Mouse (Mus musculus) fat pad, adult 2 months (tissue): ENCODE measurements around the gene Mov10.
"Not testable (repeated sequence)": the region's sequence is repeated elsewhere in the genome, so short reads cannot be mapped to it uniquely, and the experiment has no call there.

Experiments used
- DNase-seq: peaks from one replicate; pipeline ENCODE4 v3.0.0-alpha.2; 2011; ENCODE audit warnings: low read depth, low spot score; ENCODE audit errors: extremely low read depth

The Mov10 gene

DNA sequence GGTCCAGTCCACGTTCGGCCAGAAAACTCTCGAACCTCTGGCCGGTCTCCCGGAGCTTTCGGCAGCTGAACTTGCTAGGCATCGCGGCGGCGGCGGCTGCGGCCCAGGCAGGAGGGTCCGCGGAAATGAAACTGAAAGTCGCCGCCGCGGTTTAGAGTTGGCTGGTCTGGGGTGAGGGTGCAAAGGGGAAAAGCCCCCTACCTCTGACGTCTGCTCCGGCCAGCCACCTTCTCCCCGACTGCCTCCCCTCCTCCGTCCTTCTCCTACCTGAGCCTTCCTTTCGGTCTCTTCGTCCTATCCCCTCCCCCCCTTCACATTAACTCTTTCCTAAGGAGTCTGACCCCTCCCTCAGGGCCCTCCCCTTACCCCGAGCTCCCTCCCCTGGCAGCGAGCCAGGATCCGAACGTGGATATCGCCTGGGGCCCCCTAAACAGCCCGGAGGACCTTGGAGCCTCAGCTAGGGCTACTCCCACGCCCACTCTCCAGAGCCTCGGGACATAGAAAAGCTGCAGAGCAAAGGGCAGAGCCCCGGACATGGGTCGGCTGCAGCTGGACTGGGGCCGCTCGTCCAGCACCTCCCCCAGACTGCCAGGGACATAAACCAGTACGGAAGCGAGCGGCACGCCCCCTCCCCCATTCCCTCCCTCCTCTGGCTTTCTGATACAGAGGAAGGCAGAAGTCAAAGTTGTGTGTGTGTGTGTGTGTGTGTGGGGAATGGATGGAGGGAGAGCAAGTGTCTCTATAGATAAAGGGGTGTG, at the start of gene Mov10:
Mov10 (minus strand) TSS at position 573 of the 758 bp plus-strand sequence.
- no peak for DNase-seq

DNA sequence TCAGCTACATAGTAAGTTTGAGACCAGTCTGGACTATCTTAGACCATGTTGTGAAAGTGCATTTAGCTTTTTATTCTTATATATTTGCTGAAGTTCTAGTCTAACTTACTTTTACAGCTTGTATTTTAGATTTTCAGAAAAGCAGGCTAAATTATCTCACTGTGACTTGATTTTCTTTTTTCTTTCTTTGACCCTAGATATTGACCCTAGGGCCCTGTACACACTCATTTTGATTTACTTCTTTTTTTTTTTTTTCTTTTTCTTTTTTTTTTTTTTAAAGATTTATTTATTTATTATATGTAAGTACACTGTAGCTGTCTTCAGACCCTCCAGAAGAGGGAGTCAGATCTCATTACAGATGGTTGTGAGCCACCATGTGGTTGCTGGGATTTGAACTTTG, 48.3 kb upstream of the Mov10 start:
- not testable (repeated sequence) for DNase-seq

DNA sequence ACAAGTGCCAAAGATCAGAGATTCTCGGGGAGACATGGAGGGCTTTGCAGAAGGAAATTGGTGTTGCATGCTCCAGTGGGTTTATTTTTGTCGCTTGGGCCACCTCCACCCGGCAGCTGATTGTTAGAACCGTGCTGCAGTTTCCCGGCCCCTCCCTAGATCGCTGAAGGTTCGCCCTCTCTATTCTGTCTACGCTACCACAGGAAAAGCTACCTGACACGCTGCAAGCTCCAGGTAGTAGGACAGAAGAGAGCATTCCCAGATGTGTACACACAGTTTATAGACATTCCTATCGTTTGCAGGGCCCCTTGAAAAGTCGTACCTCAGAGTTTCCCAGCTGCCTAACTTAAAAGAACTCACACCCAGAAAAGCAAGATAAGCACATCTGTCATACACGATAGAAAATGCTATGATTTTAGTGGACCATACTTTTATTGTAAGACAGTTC, 47.0 kb upstream of the Mov10 start:
- DNase-seq: no peak

DNA sequence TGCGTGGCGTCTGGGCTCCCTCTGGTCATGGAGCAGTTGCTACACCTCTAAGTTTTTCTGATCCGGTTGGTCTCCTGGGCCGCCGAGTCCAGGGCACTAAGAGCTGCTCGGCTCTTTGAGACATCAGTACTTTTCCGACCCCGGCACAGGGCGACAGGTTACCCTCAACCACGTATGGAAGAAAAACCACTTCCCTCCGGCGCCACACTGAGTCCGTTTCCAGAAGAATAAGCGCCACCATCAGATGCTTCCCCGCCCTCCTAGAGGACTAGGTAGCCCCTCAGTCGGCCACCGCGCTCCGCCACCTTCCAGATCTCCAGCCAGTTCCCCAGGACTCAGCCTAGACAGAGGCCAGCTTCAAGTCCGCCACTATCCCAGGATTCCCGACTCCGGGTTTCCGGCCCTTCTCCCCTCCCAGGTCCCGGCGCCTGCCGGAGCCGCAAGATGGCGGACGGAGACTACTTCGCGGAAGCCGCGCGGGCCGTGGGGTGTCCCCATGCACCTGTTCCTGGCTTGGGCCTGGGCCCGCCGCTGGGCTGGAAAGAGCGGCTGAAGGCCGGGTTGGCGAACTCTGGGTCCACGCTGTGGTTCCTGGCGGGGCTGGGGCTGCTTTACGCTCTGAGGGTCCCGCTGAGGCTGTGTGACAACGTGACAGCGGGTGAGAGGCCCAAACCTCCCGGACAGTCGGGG, 46.4 kb upstream of the Mov10 start:
- peak; percentile 45 for DNase-seq

DNA sequence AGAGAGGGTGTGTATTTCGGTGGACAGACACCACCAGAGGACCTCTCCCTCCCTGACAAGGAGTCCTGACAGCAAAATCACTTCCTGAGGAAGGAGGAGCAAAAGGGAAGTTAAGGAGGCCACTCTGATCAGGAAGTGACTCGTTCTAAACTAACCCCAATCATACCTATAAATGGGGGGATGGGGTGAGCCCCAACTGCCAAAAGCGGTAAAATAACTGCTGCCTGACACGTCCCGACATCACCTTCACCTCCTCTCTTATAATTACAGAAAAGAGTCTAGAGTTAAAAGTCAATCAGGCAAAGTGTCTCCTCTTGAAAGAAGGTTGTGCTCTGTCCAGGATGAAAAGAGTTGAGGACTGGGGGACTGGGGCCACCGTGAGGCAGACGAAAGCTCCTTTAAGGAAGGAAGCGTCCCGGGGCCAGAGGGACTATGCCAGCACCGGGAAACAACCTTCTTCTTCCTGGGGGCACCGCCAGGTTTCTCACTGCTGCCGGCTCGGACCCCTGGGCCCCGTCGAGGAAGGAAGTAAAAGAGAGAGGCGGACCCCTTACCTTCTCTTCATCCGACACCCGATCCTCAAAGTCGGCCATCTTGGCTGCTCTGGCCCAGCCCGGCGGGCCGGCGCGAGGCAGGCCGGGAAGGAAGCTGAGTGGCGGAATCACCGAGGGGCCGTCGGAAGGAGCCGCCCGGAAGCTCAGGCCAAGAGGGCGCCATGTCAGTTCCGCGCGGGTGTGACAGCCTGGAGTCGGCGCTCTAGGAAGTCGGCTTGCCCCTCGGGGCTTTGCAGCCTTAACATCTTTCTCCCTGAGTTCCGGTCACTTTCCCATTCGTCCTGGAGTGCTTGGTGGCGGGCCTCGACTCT, 45.7 kb upstream of the Mov10 start, which contains the start of the genes St7l and Capza1:
St7l (plus strand) TSS at position 220 of the 865 bp plus-strand sequence.
Capza1 (minus strand) TSS at position 720 of the 865 bp plus-strand sequence.
- peak; percentile 19 for DNase-seq

DNA sequence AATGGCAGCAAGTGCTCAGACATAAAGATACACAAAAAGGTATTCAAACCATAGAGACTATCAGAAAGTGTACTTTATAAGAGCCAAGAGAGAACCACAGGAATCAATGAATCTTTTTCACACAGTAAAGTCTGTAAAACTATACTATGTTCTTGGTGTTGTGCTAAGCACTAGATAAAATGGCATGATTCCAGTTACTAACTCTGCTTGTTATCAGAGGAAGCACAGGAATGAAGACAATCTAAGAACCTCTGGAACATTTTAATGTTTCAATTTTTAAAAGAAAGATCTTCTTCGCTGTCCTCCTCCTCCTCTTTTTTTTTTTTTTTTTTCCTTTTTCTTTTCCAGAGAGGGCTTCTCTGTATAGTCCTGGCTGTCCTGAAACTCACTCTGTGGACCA, 40.2 kb upstream of the Mov10 start:
- no peak for DNase-seq

DNA sequence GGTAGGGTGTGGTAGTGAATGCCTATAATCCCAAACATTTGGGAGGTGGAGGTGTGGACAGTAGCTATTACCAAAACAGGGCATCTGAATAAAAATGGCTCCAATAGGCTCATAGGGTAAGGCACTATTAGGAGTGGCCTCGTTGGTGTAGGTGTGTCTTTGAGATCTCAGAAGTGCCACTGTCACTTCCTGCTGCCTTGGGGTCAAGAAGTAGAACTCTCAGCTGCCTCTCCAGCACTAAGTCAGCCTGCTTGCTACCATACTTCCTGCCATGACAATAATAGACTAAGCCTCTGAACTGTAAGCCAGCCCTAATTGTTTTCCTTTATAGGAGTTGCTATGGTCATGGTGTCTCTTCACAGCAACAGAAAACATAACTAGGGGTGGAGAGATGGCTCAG, 37.7 kb upstream of the Mov10 start:
- no peak for DNase-seq

DNA sequence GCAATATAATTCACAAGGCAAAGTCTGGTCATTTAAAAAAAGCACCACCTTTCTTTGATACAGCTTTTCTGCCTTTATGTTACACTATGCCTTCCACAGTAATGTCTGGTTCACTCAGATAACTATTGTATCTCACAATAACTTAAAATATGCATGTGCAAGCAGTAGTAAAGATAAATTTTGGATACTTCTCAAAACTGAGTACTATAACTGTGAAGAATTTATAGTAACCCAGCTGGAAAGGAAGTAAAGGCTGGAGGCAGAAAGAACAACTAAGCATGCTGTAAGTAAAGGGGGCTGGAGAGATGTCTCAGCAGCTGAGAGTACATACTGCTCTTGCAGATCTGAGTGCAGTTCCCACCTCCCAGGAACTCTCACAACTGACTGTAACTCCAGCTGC, 36.5 kb upstream of the Mov10 start:
- no peak for DNase-seq

DNA sequence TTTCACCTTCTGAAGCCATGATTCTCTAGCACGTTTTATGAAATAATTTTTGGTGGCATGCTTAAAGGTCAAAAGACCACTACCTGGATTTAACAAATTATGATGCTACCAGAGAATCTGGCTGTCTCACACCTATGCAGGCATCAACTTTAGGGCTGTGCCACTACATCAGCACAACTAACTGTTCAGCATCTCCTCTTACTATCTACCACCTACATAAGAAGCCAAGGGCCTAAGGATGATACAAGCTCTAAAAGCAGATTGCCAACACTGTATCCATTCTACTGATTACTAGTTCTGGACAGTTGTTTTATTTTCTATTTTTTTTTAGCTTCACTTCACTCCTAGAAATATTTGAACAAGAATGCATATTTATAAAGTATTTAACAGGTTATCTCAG, 36.1 kb upstream of the Mov10 start:
- no peak for DNase-seq

DNA sequence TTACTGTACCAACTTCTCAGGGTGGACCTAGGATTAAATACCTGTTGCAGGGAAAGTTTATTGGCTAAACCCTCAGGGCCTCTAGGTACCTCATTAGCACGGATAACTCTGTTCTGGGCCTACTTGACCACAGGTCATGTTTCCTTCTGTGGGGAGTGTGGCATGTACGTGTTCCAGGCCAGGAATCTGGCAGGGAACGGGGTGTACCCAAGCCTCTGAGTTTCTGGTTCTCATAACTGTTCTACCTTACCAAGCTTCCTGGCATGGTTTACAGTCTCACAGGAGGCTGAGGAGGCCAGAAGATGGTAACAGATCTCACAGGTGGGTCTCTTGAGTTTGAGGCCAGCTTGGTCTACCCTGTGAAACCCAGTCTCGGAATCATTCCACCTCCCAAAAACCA, 28.2 kb upstream of the Mov10 start:
- DNase-seq: no peak

DNA sequence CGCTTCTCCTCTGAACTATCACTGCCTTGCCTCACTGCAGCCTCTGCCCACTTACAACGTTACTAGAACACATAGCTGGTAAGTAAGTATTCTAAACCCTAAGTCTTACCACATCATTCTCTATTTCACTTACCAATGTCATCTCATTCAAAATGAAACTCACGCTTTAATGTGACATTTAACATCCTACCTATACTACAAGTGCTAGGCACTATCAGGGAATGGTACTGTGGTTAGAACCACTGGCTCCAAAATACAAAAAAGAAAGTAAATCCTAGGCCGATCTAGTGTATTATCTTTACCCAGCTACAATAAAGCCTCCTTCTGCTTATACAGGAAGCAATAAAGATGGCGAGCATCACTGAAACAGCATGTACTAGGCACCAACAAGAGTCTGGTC, 22.7 kb upstream of the Mov10 start:
- DNase-seq: no peak

DNA sequence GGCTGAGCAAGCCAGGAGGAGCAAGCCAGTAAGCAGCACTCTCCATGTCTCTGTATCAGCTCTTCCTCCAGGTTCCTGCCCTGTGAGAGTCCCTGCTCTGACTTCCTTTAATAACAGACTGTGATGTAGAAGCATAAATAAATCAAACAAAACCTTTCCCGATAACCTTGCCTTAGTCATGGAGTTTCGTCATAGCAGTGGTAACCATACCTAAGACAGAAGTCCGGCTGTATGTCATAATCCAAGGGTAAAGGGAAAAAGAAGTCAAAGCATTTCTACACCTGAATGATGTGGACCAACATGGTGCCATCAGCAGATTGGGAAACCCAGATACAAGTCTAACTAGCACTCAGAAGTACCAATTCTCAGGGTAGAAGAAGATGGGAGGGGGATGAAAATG, 17.4 kb upstream of the Mov10 start:
- DNase-seq: no peak

DNA sequence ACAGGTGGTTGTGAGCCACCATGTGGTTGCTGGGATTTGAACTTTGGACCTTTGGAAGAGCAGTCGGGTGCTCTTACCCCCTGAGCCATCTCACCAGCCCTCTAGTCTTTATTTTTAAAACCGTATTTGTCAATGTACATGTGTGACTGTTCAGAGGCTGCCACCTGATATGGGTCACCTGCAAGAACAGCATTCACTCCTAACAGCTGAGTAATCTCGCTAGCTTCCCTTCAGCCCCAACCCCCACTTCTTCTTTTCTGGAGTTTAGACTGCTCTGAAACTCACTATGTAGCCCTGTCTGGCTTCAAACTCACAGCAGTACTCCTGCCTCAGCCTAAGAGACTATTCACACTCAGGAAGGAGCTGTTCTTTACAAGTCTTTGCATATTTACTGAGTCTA, 4.0 kb upstream of the Mov10 start:
- DNase-seq: no peak

DNA sequence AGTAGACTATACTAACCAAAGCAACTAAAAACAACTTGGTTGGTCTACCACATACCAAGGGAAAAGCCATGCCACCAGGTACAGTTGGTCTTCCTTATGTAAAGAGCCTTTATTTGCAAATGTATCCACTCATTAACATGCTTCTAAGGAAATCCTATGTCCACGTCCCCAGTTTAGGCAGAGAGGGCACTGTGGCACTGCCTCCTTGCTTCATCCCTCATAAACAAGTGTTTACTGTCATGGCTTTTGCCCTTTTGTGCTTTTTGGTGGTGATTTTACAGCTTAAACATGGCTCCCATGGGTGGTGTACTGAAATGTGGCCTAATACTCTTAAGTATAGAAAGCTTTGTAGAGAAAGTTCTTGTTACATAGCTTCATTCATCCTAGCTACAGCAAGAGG, 2.1 kb upstream of the Mov10 start:
- DNase-seq: no peak

DNA sequence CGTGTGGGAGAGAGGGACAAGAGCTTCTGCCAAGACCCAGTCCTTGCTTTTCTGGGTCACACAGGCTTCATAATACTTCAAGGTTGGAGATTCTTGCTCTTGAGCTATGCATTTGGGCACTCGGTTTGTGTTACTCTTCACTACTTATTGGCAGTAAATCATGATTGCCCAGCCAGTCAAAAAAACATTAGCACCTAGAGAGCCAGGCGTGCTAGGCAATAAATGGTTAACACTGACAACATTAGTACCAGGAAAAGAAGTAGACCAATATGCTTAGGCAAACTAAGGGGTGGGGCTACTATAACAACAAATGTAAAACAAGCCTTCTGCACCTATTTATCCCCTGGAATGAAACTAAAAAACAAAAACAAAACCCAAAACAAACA, 379 bp upstream of the Mov10 start:
- no peak for DNase-seq

DNA sequence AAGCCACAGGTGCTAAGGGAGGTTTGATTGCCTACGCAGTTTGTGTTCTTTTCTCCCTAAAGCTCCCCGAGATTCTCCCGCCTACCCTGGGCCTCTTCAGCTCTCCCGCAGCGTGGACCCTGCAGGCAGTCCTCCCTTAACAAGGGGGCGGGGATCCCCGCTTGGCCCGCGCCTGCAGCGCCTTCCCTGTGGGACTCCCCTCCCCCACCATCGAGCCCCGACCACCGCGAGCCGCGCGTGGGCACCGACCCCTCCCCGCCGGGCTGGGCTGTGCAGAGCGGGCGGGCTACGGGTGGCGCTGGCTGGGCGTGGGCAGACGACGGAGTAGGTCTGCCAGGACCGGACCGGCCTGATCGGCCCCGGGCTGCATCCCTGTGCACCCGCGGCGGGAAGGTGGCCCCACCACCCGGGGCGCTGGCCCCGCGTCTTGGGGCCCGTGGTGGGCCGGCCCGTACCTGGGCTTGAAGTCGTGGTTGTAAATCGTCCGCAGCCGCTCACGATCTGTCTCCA, 827 bp downstream of the Mov10 start:
- no peak for DNase-seq

DNA sequence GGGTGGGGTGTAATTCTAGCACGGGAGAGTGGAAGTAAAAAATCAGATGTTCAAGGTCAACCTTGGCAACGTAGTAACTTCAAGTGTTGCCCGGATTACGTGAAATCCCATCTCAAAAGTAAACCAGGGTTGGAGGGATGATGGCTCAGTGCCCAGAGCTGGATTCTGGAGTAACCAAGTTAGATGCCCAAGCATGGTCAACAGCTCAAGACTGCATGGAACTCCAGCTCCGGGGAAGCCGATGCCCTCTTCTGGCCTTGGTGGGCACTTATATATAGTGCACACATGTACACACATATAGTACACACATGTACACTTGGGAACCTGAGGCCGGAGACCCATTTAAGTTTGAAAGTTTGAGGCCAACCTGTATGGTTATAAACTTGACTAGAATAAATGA, 2.2 kb downstream of the Mov10 start:
- DNase-seq: no peak

DNA sequence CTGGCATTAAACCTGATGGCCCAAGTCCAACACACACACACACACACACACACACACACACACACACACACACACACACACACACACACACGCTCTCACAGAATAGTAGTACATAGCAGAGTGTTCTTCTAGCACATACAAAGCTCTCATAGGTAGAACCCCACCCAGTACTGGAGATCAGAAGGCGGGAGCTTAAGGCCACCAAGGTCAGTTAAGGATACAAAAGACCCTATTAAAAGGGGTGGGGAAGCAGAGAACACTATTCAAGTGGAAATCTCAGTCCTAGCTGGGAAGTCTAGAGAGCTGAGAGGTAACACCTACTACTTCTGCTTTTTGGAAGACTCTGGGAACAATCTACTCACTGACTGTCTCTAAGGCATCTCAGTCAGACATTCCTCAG, 3.0 kb downstream of the Mov10 start:
- no peak for DNase-seq

DNA sequence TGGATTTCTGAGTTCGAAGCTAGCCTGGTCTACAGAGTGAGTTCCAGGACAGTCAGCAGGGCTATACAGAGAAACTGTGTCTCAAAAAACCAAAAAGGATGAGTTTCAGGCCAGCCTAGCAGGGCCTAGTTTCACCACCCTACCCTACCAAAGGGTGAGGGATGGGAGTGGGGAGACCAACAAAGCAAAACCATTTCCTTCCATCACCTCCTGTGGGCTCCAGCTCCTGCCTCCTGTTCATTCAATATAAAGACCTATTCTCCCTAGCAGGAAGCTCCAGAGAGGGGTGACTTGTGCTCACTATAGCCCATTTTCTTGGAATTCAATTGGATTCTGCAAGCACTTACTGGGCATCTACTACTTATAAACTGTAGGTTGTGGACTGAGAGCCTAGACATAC, 3.6 kb downstream of the Mov10 start:
- no peak for DNase-seq

DNA sequence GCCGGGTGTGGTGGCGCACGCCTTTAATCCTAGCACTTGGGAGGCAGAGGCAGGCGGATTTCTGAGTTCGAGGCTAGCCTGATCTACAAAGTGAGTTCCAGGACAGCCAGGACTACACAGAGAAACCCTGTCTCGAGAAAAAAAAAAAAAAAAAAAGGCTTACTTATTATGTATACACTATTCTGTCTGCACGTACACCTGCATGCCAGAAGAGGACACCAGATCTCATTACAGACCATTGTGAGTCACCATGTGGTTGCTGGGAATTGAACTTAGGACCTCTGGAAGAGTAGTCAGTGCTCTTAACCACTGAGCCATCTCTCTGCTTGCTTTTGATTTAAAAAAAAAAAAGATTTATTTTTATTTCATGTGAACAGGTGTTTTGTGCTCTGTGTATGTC, 5.1 kb downstream of the Mov10 start:
- not testable (repeated sequence) for DNase-seq

DNA sequence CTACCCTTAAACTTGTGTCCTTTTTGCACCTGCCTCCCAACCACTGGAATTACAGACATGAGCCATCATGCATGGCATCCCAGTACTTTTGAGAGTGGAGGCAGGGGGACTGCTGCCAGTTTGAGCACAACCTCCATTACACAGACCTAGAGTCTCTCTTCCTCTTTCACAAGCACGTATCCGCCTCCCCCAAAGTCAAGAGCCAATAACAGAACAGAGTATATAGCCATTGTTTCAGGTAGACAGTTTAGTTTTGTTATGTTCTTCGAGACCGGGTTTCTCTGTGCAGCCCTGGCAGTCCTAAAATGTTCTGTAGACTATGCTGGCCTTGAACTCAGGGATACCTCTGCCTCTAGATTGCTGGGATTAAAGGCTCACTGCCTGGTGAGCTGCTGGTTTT, 6.1 kb downstream of the Mov10 start:
- DNase-seq: no peak
